Mouse (Mus musculus) olfactory bulb, adult 2 months (tissue): Measurements from ENCODE around the gene Fam208b.

ENCODE experiments used
- CTCF ChIP-seq: fragments of 200-500 bp; IDR thresholded peaks from 2 replicates; pipeline ENCODE4 v1.5.1; 2012; ENCODE audit warnings: low read depth, mild to moderate bottlenecking, low read length, moderate library complexity; ENCODE audit not compliant: insufficient read depth
- POLR2A ChIP-seq: fragments of 200-500 bp; IDR thresholded peaks from 2 replicates; pipeline ENCODE4 v1.6.1; 2012; ENCODE audit warnings: mild to moderate bottlenecking, low read depth, low read length, moderate library complexity; ENCODE audit not compliant: insufficient read depth

GRCm38 (mm10) chr13:3644871-3645270 lies 34.0 kb upstream of the Fam208b start:
- TF ChIP-seq CTCF (no peak), POLR2A (no peak)
